9 mouse cellular contexts compared by ENCODE assay signal in the genomic region with DNA sequence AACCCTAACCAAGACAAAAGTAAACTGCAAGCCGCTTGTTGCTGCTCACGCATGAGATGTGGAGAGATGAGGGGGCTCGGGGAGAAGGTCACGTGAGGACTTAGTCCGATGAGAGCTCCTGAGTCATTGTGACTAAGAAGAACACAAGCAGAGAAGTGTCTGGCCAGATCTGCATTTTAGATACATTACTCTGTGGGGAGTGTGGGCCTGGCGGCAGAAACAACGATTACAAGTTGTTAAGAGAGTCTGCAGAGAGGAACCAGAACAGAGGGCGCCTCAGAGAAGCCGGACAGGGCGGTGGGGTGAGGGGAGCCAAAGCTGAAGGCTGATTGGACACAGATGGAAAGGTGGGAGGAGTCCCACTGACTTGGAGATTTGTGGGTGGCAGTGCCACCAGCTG. TPM values are rescaled to one million over a fixed set of nuclear protein-coding genes. Genes with fewer than 3 reads are reported as not detected.
DNase-seq lines count a peak whose midpoint lies in the region.
"Had no signal": no experiment of that assay in that cellular context is flagged by ENCODE, and none has a peak within 500 bp of the region (broad histone marks: within the 10 kb centered on the region; RNA-seq: fewer than 3 reads in every experiment).

No protein-coding gene starts in this region.

- peak; percentile 81 for DNase-seq in heart, adult 11 months
- DNase-seq in heart, adult 8-10 months (ENCODE audit: low spot score) = no peak
- DNase-seq in right cerebral cortex, adult 18-20 months = peak; percentile 35
- DNase-seq in right cerebral cortex, postnatal 14 days = no peak
- peak; percentile 31 for DNase-seq in forelimb bud, embryonic 11.5 days (ENCODE audit: low read depth, low spot score)
- DNase-seq in thymus, postnatal 25 days = peak; percentile 33
- no peak for DNase-seq in layer of hippocampus, postnatal 25 days (ENCODE audit: extremely low spot score in 1 of 2, low spot score in 1 of 2)
- no peak for DNase-seq in lung, postnatal 10 days

RNA-seq across cellular contexts. Expression of a gene that starts 2.7 kb away (rescaled TPM):
- total RNA-seq in heart, adult 8-10 months (2022) = 10 to 100 TPM in 3 of 4 experiments, 1 to 10 TPM in 1; 8.2 to 14.1 (median 10.8) TPM
- total RNA-seq in layer of hippocampus, postnatal 25 days (2021) = 1 to 10 TPM; 1.4 to 1.8 TPM

RNA-seq across cellular contexts. Expression of a gene that starts 56.5 kb away (rescaled TPM):
- total RNA-seq in heart, adult 8-10 months (2022) = not detected
- not detected for total RNA-seq in layer of hippocampus, postnatal 25 days (2021)
- total RNA-seq: left cerebral cortex, postnatal 25 days had no signal

Comparison
In these comparisons a context has a peak if more than half of its experiments do, and no peak if none do; other contexts are left out.
1. DNase-seq: peak in heart, adult 11 months (single experiment), right cerebral cortex, adult 18-20 months (single experiment), forelimb bud, embryonic 11.5 days (single experiment) and thymus, postnatal 25 days (single experiment); none in heart, adult 8-10 months (single experiment), right cerebral cortex, postnatal 14 days (single experiment), layer of hippocampus, postnatal 25 days (0 of 2) and lung, postnatal 10 days (single experiment).